15 mouse cellular contexts compared by ENCODE assay signal in genomic region chr6:42980377-42980776, GRCm38 (mm10). TPM values are rescaled to one million over a fixed set of nuclear protein-coding genes. Genes with fewer than 3 reads are reported as not detected.
"Had no signal": no experiment of that assay in that cellular context is flagged by ENCODE, and none has a peak within 500 bp of the region (broad histone marks: within the 10 kb centered on the region; RNA-seq: fewer than 3 reads in every experiment).

No protein-coding gene starts in this region.

- H3K4me3 ChIP-seq: left cerebral cortex, adult 2 months; limb, embryonic 10.5 days; liver, embryonic 15.5 days had no signal

- H3K27me3 ChIP-seq: liver, embryonic 15.5 days had no signal

- H3K36me3 ChIP-seq: limb, embryonic 10.5 days; liver, embryonic 15.5 days had no signal

- H3K9ac ChIP-seq: liver, embryonic 15.5 days had no signal

- H3K4me1 ChIP-seq: limb, embryonic 10.5 days; liver, embryonic 15.5 days had no signal

- DNase-seq: kidney, adult 8-10 months; kidney, postnatal 25 days; lung, adult 2 months; lung, postnatal 36 days; thymus, postnatal 14 days had no signal

- H3K9me3 ChIP-seq: limb, embryonic 10.5 days had no signal

- H3K27ac ChIP-seq: left cerebral cortex, adult 2 months; limb, embryonic 10.5 days; liver, embryonic 15.5 days; stomach, postnatal 0 days had no signal

- H3K4me2 ChIP-seq: liver, embryonic 11.5 days; liver, embryonic 15.5 days had no signal

- ATAC-seq: intestine, postnatal 0 days; lung, postnatal 0 days had no signal

RNA-seq across cellular contexts. Expression of gene Olfr444, which starts 31.5 kb away (rescaled TPM):
- polyA plus RNA-seq: intestine, postnatal 0 days; kidney, embryonic 16.5 days; limb, embryonic 10.5 days; limb, embryonic 14.5 days; liver, embryonic 11.5 days; liver, embryonic 15.5 days; lung, adult 2 months; lung, postnatal 0 days; neural tube, embryonic 11.5 days; stomach, postnatal 0 days had no signal

RNA-seq across cellular contexts. Expression of gene Olfr446, which starts 59.2 kb away (rescaled TPM):
- polyA plus RNA-seq: intestine, postnatal 0 days; kidney, embryonic 16.5 days; limb, embryonic 10.5 days; limb, embryonic 14.5 days; liver, embryonic 11.5 days; liver, embryonic 15.5 days; lung, adult 2 months; lung, postnatal 0 days; neural tube, embryonic 11.5 days; stomach, postnatal 0 days had no signal
